Mouse (Mus musculus): Measurements from ENCODE around the gene Baz2b. TPM values are rescaled to one million over a fixed set of nuclear protein-coding genes. Genes with fewer than 3 reads are reported as not detected.

Baz2b gene
- polyA plus RNA-seq, 1 experiment from 2014 or later: 79.0 TPM

DNA sequence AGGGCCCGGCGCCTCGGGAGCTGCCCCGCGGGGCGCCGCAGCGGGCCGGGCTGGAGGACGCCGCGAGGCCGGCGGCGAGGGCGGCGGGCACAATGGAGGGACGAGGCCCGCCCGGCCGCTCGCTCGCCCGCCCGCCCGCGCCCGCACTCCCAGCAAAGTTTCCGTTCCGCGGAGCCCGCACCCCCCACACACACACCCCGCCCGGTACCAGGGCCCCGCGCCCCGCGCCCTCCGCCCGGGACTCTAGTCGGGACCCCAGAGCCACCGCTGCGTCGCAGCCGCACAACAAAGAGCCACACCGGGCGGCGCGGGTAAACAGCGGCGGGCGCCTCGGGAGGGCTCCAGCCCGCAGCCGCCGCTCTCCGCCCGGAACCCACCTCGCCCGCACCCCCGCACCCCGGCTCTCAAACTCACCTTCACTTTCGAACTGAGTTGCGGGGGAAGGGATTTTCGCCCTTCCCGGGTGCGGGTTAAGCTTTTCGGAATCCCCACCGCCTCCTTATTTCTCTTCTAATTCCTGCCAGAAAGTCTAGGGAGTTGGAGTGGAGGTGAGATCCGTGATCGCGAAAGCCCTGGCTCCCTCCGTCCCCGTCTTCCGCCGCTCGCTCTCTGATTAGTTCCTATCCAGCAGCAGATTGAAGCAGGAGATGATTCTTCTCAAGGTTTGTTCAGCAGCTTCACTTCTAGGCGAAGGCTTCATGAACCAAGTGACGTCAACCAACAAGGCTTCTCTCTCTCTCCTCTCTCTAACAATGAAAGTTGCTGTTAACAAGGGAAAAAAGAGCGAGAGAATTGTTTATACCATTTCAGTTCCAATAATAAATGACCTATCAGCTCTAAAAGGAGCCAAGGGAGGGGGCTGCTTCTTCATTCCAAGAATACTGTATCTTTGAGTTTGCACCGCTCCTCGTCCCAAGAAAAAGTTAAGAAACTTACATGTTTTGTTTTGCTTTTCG lies 84.3 kb downstream of the Baz2b start:
- Histone ChIP-seq H3K4me1 (replicated peaks) (peaks cover 45% of the 10 kb centered on the region), H3K9me3 (no peaks in the 10 kb centered on the region), H3K27me3 (no peaks in the 10 kb centered on the region), H3K36me3 (no peaks in the 10 kb centered on the region), H3K4me2 (peak overlapping the region; percentile 61), H3K27ac (replicated peaks) (peak overlapping the region; percentile 100), H3K9ac (peak overlapping the region; percentile 100), H3K4me3 (peak overlapping the region; percentile 89)
- WGBS: 0% methylated on average over 66 of the region's 83 CpGs
- peak; percentile 75 for ATAC-seq (ENCODE audit: low read depth)

DNA sequence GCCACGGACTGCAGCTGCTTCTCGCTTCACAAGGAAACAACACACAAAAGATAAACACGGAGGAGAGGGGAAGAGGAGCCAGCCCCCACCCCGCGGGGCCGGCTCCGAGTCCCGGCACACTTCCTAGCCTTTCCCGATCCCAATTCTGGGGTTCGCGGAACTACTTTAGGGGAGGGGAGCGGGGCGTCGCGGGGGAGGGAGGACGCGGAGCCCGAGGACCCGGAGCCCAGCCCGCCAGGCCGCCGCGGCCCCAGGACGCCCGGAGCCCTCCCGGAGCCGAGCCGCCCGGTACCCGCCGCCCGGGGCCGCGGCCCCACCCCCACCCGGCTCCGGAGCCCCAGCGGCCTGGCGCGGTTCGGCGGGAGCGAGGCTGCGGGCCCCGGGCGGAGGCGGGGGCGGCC lies 85.0 kb downstream of the Baz2b start:
- peak overlapping the region; percentile 100 for H3K9ac ChIP-seq
- no peaks in the 10 kb centered on the region for H3K36me3 ChIP-seq
- peak overlapping the region; percentile 61 for H3K4me2 ChIP-seq
- H3K4me1 ChIP-seq (replicated peaks): peaks cover 50% of the 10 kb centered on the region
- no peaks in the 10 kb centered on the region for H3K27me3 ChIP-seq
- H3K27ac ChIP-seq (replicated peaks): peak overlapping the region; percentile 100
- peak; percentile 73 for ATAC-seq (ENCODE audit: low read depth)
- H3K4me3 ChIP-seq: peak overlapping the region; percentile 89
- 0% methylated on average over 38 of the region's 47 CpGs for WGBS
- H3K9me3 ChIP-seq: no peaks in the 10 kb centered on the region

DNA sequence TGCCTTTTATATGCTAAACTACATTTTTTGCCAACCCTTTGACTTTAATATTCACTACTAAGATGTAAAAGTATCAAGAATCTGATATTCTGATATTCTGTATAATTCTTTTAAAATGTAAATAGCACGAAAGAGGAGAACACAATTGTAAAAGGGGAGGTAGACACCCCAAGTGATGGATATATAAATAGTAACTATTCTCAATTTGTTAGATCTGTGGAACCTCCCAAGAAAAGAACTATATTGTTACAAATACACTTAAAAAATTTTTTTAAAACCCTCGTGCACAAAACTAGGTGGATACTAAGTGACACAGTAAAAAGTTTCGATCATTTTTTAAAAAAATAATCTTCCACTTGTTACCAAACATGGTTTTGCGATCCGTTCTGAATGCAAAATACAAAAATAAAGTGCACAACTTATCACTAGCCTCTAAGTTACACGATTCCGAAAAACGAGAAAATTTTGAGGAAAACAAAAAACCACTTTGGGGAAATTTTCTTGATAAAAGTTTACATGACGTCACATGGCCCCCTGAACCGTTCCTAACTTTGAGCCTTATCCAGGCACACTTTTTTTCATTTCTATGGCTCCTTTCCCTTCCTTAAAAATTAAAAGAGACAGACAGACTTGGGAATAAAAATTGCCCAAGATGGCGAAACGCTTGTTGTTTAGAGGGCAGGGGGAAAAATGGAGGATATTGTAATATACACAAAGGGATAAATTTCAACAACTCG lies 85.6 kb downstream of the Baz2b start:
- Histone ChIP-seq H3K27me3 (no peaks in the 10 kb centered on the region), H3K4me1 (replicated peaks) (peaks cover 53% of the 10 kb centered on the region), H3K9me3 (no peaks in the 10 kb centered on the region), H3K27ac (replicated peaks) (peak overlapping the region; percentile 100), H3K9ac (peak overlapping the region; percentile 100), H3K4me2 (peak overlapping the region; percentile 61), H3K4me3 (peak overlapping the region; percentile 89), H3K36me3 (no peaks in the 10 kb centered on the region)
- ATAC-seq (ENCODE audit: low read depth): no peak; the same call in 1 of the 2 replicates
- 4% methylated on average over 13 of the region's 13 CpGs for WGBS

DNA sequence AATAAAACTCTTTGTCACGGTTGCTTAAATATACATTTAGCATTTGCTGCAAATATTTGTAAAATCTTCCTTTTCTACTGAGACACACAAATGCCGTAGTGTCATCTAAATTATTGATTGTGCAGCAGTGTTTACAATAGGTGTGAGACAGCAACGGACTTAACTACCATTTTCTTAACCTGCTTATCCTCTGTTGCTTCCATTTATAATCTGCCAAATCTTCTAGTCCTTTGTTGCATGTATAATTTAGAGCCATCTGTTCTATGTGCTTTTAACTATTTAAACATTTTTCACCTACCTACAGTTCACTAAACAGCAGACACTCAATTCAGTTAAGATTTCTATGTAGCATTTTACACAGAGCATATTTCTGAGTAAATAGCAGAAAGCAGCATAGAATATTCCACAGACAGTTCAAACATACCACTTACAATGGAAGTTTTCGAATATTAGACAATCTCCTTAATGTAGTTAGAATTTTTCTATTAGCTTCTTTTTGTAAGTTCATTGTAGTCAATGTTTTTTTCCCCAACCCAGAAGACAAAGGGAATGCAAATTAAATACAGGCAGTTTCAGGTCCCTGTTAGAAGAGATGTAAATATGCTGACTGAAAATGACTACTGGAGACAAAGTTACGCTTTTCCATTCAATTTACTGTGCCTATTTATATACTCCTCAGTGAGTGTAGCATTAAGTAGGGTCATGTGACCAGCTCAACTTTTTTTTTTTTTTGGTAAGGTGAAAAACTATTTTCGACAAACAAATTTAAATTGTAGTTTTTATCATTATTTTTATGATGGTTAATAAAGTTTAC lies 86.4 kb downstream of the Baz2b start:
- no peak for ATAC-seq (ENCODE audit: low read depth)
- Histone ChIP-seq H3K27me3 (no peaks in the 10 kb centered on the region), H3K9ac (peak overlapping the region; percentile 58), H3K4me2 (peak overlapping the region; percentile 59), H3K4me3 (peak overlapping the region; percentile 34), H3K27ac (replicated peaks) (peak overlapping the region; percentile 54), H3K9me3 (no peaks in the 10 kb centered on the region), H3K4me1 (replicated peaks) (peaks cover 60% of the 10 kb centered on the region), H3K36me3 (no peaks in the 10 kb centered on the region)
- WGBS: 35% methylated on average over 6 of the region's 6 CpGs

DNA sequence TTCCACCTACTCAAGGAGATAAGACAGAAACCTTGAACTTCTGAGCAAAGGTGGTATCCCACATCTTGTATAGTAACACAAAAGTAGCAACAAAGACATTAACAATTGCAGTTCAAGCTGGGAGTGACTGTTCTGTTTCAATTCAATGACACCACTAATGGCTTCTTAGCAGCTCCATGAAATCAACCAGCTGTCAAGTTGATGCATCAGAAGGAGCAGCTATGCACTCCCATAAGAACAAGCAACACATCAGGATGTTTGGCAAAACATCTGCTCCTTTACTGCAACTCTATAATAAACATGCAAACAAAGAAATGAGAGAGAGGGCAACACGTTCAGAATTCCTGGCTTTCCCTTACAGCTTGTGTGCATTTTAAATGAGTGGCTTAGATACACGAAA lies 87.5 kb downstream of the Baz2b start:
- no peaks in the 10 kb centered on the region for H3K9me3 ChIP-seq
- no peaks in the 10 kb centered on the region for H3K36me3 ChIP-seq
- H3K4me3 ChIP-seq: peak overlapping the region; percentile 18
- ATAC-seq (ENCODE audit: low read depth): no peak
- 21% methylated on average over 2 of the region's 2 CpGs for WGBS
- peaks cover 65% of the 10 kb centered on the region for H3K4me1 ChIP-seq (replicated peaks)
- H3K4me2 ChIP-seq: peak overlapping the region; percentile 59
- peak overlapping the region; percentile 43 for H3K9ac ChIP-seq
- H3K27me3 ChIP-seq: no peaks in the 10 kb centered on the region
- peak overlapping the region; percentile 59 for H3K27ac ChIP-seq (replicated peaks)

DNA sequence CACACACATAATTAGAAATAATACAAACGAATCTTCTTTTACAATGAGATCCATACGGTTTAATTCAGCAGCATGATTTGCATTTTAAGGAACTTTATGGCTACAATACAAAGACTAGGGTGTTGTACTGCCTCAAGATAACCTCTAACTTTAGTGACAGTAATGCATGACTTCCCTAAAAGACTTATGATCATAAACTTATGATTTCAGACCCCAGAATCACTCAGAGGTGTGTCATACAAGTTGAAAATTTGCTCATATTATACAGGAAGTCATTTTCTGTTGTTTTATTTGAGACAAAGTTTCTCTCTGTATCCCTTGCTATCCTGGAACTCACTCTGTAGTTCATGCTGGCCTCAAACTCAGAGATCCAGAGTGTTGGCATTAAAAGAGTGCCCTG lies 89.0 kb downstream of the Baz2b start:
- H3K9me3 ChIP-seq: no peaks in the 10 kb centered on the region
- no peak overlapping the region for H3K27ac ChIP-seq (replicated peaks)
- no peak overlapping the region for H3K4me2 ChIP-seq
- H3K9ac ChIP-seq: no peak overlapping the region
- no peaks in the 10 kb centered on the region for H3K27me3 ChIP-seq
- ATAC-seq (ENCODE audit: low read depth): no peak
- WGBS: 31% methylated on average over 2 of the region's 2 CpGs
- H3K4me1 ChIP-seq (replicated peaks): peaks cover 66% of the 10 kb centered on the region
- H3K36me3 ChIP-seq: no peaks in the 10 kb centered on the region
- H3K4me3 ChIP-seq: no peak overlapping the region

DNA sequence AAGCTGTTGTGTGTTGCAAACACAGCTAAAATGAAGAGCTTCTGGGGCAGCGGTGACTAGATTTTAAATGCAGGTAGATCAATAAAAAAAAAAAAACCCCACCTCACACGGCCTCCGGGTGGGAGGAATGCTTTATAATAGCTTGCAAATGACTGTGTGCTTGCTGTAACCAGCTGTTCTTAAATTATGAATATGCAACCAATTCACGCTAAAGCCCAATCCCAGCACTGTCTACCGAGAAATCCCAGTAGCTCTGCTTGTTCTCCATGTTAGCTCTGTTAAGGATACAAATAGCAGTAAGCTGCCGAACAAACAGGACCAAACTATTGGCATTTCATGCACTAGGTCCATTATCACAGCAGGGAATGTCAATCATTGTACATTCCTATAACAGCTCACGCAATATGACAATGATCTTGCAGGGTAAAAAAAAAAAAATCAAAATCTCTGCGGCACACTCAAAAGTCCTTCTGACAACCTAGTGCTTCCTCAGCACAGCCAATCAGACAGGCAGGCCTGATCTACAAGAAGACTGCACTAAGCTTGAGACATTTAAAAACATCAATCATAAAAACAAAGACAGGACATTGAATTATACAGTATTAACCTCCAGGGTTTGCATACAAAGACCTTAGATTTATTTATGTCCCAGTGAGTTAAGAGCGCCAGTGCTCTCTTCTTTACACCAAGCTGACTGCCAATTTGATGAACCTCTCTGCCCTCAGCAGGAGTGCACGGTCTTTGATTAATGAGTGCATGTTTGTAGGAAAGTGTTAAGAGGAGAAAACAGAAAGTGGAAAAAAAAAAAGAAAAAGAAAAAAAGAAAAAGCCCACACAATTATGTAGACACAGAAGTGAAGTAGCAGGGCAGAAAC lies 90.7 kb downstream of the Baz2b start:
- no peaks in the 10 kb centered on the region for H3K36me3 ChIP-seq
- peak; percentile 32; the same call in 1 of the 2 replicates for ATAC-seq (ENCODE audit: low read depth)
- H3K9ac ChIP-seq: peak overlapping the region; percentile 57
- peaks cover 76% of the 10 kb centered on the region for H3K4me1 ChIP-seq (replicated peaks)
- H3K4me2 ChIP-seq: peak overlapping the region; percentile 46
- H3K4me3 ChIP-seq: no peak overlapping the region; the same call in 1 of the 2 replicates
- 19% methylated on average over 10 of the region's 10 CpGs for WGBS
- no peaks in the 10 kb centered on the region for H3K27me3 ChIP-seq
- peak overlapping the region; percentile 83 for H3K27ac ChIP-seq (replicated peaks)
- no peaks in the 10 kb centered on the region for H3K9me3 ChIP-seq

DNA sequence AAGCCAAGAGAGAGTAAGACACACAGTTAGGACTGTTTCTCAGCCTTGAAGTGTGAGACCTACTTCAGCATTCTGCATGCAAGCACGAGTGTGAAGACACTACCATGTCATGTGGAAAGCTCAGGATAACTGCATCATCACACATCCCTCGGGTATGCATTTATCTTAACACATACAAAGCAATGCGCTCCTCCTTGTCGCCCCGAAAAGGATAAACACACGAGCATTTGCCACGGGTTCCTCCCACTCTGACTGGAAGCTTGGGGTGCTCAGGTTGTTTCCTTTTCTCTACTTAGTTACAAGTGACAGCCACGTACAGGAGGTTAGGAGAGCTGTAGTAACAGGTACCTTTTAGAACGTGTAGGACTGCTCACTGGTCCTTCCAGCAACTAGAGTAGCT lies 91.8 kb downstream of the Baz2b start:
- Histone ChIP-seq H3K4me2 (no peak overlapping the region), H3K4me1 (replicated peaks) (peaks cover 72% of the 10 kb centered on the region), H3K9me3 (no peaks in the 10 kb centered on the region), H3K27ac (replicated peaks) (peak overlapping the region; percentile 34; the same call in 1 of the 2 replicates), H3K4me3 (no peak overlapping the region), H3K27me3 (no peaks in the 10 kb centered on the region), H3K36me3 (no peaks in the 10 kb centered on the region), H3K9ac (no peak overlapping the region)
- no peak for ATAC-seq (ENCODE audit: low read depth)
- 65% methylated on average over 9 of the region's 9 CpGs for WGBS

DNA sequence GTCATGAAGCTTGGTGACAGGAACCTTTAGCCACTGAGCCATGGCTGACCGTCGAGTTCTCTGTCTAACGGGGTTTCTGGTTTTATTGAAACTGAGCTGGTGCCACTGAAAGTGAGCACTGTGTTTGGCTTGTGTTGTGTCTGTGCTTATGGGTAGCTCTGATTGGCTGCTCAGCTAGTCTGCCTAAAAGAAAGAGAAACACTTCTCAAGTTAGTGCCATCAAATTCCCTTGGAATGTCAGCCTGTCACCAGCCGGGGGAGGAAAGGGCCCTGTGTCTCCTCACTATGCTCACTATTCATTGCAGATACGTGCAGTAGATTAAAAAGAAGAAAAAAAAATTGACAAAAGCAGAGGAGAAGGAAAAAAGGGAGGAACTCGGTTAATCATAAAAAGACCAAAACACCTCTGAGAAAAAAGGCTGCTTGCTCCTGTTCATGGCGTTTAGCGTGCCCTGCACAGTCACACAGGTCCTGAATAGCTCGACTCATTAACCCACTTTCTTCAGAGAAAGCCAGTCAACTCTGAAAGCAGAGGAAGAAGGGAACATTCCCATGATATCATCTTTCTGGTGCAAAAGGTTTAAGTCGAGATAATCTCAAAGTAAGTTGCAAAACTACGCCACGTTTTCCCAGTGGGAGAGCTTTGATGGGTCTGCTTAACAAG lies 93.6 kb downstream of the Baz2b start:
- H3K4me1 ChIP-seq (replicated peaks): peaks cover 58% of the 10 kb centered on the region
- no peak overlapping the region for H3K4me2 ChIP-seq
- no peak overlapping the region for H3K9ac ChIP-seq
- peaks cover 3% of the 10 kb centered on the region for H3K36me3 ChIP-seq
- H3K27me3 ChIP-seq: no peaks in the 10 kb centered on the region
- ATAC-seq (ENCODE audit: low read depth): no peak
- 47% methylated on average over 12 of the region's 12 CpGs for WGBS
- H3K27ac ChIP-seq (replicated peaks): no peak overlapping the region
- H3K4me3 ChIP-seq: no peak overlapping the region
- H3K9me3 ChIP-seq: no peaks in the 10 kb centered on the region

DNA sequence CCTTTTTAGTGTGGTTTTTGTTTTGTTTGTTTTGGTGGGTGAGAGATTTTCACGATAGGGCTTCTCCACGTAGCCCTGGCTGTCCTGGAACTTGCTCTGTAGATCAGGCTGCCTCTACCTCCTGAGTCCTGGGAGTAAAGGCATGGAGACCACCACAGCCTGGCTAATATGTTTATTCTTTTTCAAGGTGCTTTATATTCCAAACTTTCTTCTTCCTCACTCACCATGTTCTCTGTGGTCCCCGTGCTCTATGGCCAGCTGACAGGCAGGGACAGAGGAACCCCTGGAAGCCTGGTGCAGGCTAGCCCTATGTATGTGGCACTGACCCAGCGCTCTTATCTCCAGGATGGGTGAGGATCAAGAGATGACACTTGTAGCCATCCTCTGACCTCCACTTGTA lies 94.7 kb downstream of the Baz2b start:
- H3K9ac ChIP-seq: no peak overlapping the region
- no peak overlapping the region for H3K4me3 ChIP-seq
- H3K36me3 ChIP-seq: peaks cover 6% of the 10 kb centered on the region
- 84% methylated on average over 4 of the region's 4 CpGs for WGBS
- H3K4me1 ChIP-seq (replicated peaks): peaks cover 48% of the 10 kb centered on the region
- H3K9me3 ChIP-seq: no peaks in the 10 kb centered on the region
- no peaks in the 10 kb centered on the region for H3K27me3 ChIP-seq
- no peak overlapping the region for H3K4me2 ChIP-seq
- no peak overlapping the region for H3K27ac ChIP-seq (replicated peaks)
- no peak for ATAC-seq (ENCODE audit: low read depth)

All from neural tube, embryonic 13.5 days (tissue).